Mouse (Mus musculus): ENCODE data around the gene Ubap2.

GRCm38 (mm10) chr4:41286420-41286819, 11.5 kb upstream of the Ubap2 start:
- TF ChIP-seq POLR2A (IDR thresholded peaks at IDR 0.05; ENCODE audit: control insufficient read depth, low read depth, low read length), result no peak
- TF ChIP-seq CTCF (IDR thresholded peaks at IDR 0.05; ENCODE audit: control insufficient read depth, insufficient read depth, insufficient replicate concordance, low read depth, low read length), result peak; percentile 4; the same call in 1 of the 2 replicates

Measured in testis, adult 2 months (tissue).